Mouse (Mus musculus) liver, postnatal 0 days (tissue): ENCODE measurements around the gene Tmf1.

ENCODE experiments used
- CTCF ChIP-seq: sonication (generic); IDR thresholded peaks from 2 replicates; pipeline ENCODE4 v1.5.1; 2016; ENCODE audit warnings: antibody characterized with exemption, low read depth
- EP300 ChIP-seq: IDR thresholded peaks from 2 replicates; pipeline ENCODE4 v1.6.1; 2016; ENCODE audit warnings: antibody characterized with exemption, low read depth, mild to moderate bottlenecking

GRCm38 (mm10) chr6:97120922-97121321 lies 58.0 kb downstream of the Tmf1 start:
- TF ChIP-seq CTCF (no peak), EP300 (no peak)
